Mouse (Mus musculus): ENCODE results near the gene Mesp1. TPM values are rescaled to one million over a fixed set of nuclear protein-coding genes. Genes with fewer than 3 reads are reported as not detected.

Mesp1 gene
- total and polyA plus RNA-seq, 3 experiments = not detected

GRCm38 (mm10) chr7:79803887-79804286 is 10.3 kb upstream of the Mesp1 start:
- Histone ChIP-seq H3K27me3 (replicated peaks) (peaks cover 7% of the 10 kb centered on the region), H3K9ac (ENCODE audit: insufficient read depth, low read depth) (no peak overlapping the region), H3K79me2 (replicated peaks; ENCODE audit: control insufficient read depth, extremely low read depth, insufficient read depth, poor library complexity, severe bottlenecking) (no peaks in the 10 kb centered on the region), H3K27ac (ENCODE audit: insufficient read depth, low read depth) (no peak overlapping the region), H3K4me1 (ENCODE audit: control insufficient read depth in 1 of 2, insufficient read depth in 2 of 2) (no peaks in the 10 kb centered on the region), H3K36me3 (replicated peaks in 1 of 2; ENCODE audit: control insufficient read depth in 1 of 2, insufficient read depth in 1 of 2, low read length in 1 of 2) (no peaks in the 10 kb centered on the region), H3K4me3 (replicated peaks in 1 of 3; ENCODE audit: low read depth in 2 of 3, low read length in 2 of 3, poor library complexity in 1 of 3) (no peak overlapping the region), H3K4me2 (ENCODE audit: insufficient read depth, low read depth, poor library complexity, severe bottlenecking) (no peak overlapping the region), H3K9me3 (replicated peaks; ENCODE audit: low read length) (no peaks in the 10 kb centered on the region)
- dilution Hi-C loops (cut with MboI; ENCODE audit: extremely low pct_ligation_motif_present, extremely low pct_unique_long_range_greater_than_20kb, low sequenced_read_pairs) (no loop called here), in situ Hi-C loops (cut with MboI; ENCODE audit: low pct_ligation_motif_present, low pct_unique_long_range_greater_than_20kb, low sequenced_read_pairs) (no loop called here)
- TF ChIP-seq MXI1 (IDR thresholded peaks at IDR 0.05; ENCODE audit: low read depth, low read length) = no peak
- no peak for TF ChIP-seq CTCF (conservative IDR thresholded peaks at IDR 0.05 in 1 of 2, IDR thresholded peaks at IDR 0.05 in 1 of 2; ENCODE audit: low read depth in 2 of 2, low read length in 2 of 2)
- TF ChIP-seq ELF1 (IDR thresholded peaks at IDR 0.05; ENCODE audit: low read depth, low read length) = no peak
- no peak for TF ChIP-seq PAX5 (IDR thresholded peaks at IDR 0.05; ENCODE audit: low read length)
- TF ChIP-seq POLR2A (IDR thresholded peaks at IDR 0.05; ENCODE audit: low read depth, low read length) = no peak
- TF ChIP-seq JUND (conservative IDR thresholded peaks at IDR 0.05; ENCODE audit: low read depth, low read length) = no peak
- no peak for TF ChIP-seq RCOR1 (conservative IDR thresholded peaks at IDR 0.05; ENCODE audit: low read depth, low read length)
- TF ChIP-seq ETS1 (conservative IDR thresholded peaks at IDR 0.05; ENCODE audit: low read depth, low read length) = no peak
- no peak for TF ChIP-seq KAT2A (IDR thresholded peaks at IDR 0.05; ENCODE audit: insufficient replicate concordance, low read length)
- TF ChIP-seq EP300 (IDR thresholded peaks at IDR 0.05; ENCODE audit: low read length) = no peak
- no peak for TF ChIP-seq HCFC1 (IDR thresholded peaks at IDR 0.05; ENCODE audit: low read depth, low read length)
- TF ChIP-seq IRF4 (IDR thresholded peaks at IDR 0.05; ENCODE audit: low read depth, low read length) = no peak
- no peak for TF ChIP-seq CHD1 (IDR thresholded peaks at IDR 0.05; ENCODE audit: low read depth, low read length)
- TF ChIP-seq SMC3 (IDR thresholded peaks at IDR 0.05; ENCODE audit: low read depth, low read length) = no peak
- no peak for TF ChIP-seq E2F4 (IDR thresholded peaks at IDR 0.05; ENCODE audit: insufficient replicate concordance, low read depth, low read length)
- DNase-seq (ENCODE audit: extremely low read depth) = no peak

DNA sequence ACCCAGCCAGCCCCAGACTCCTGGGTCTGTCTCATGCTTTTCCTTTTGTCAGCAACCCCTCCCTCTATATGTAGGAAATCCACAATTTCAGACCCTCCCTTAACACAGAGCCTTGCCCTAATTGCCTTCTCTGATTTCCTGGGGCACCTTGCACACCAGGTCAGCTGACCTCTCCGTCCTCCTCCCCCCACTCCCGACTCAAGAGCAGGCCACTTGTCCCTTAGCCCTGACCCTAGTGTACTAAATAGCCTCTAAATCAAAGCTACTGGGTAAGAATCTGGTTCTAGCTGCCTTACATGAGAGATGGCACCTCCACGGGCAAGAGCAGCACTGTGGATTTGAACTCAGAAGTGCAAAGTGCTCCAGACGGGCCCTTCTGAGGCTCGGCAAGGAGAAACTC is 8.4 kb upstream of the Mesp1 start:
- no peak for DNase-seq (ENCODE audit: extremely low read depth)
- Histone ChIP-seq H3K36me3 (replicated peaks in 1 of 2; ENCODE audit: control insufficient read depth in 1 of 2, insufficient read depth in 1 of 2, low read length in 1 of 2) (no peaks in the 10 kb centered on the region), H3K27ac (ENCODE audit: insufficient read depth, low read depth) (no peak overlapping the region), H3K9me3 (replicated peaks; ENCODE audit: low read length) (no peaks in the 10 kb centered on the region), H3K9ac (ENCODE audit: insufficient read depth, low read depth) (no peak overlapping the region), H3K79me2 (replicated peaks; ENCODE audit: control insufficient read depth, extremely low read depth, insufficient read depth, poor library complexity, severe bottlenecking) (no peaks in the 10 kb centered on the region), H3K4me3 (replicated peaks in 1 of 3; ENCODE audit: low read depth in 2 of 3, low read length in 2 of 3, poor library complexity in 1 of 3) (no peak overlapping the region), H3K27me3 (replicated peaks) (peaks cover 5% of the 10 kb centered on the region), H3K4me1 (ENCODE audit: control insufficient read depth in 1 of 2, insufficient read depth in 2 of 2) (peaks cover 2 to 4% of the 10 kb centered on the region in 2 experiments; a peak in 1 of 4 replicates), H3K4me2 (ENCODE audit: insufficient read depth, low read depth, poor library complexity, severe bottlenecking) (no peak overlapping the region)
- in situ Hi-C loops (cut with MboI; ENCODE audit: low pct_ligation_motif_present, low pct_unique_long_range_greater_than_20kb, low sequenced_read_pairs) = no loop called here
- dilution Hi-C loops (cut with MboI; ENCODE audit: extremely low pct_ligation_motif_present, extremely low pct_unique_long_range_greater_than_20kb, low sequenced_read_pairs) = no loop called here
- no peak for TF ChIP-seq MAZ (IDR thresholded peaks at IDR 0.05; ENCODE audit: low read depth, low read length)
- TF ChIP-seq NELFE (IDR thresholded peaks at IDR 0.05; ENCODE audit: low read depth, low read length) = no peak
- no peak for TF ChIP-seq MAFK (IDR thresholded peaks at IDR 0.05; ENCODE audit: insufficient replicate concordance, low read length)
- no peak for TF ChIP-seq EP300 (IDR thresholded peaks at IDR 0.05; ENCODE audit: low read length)
- no peak for TF ChIP-seq RCOR1 (conservative IDR thresholded peaks at IDR 0.05; ENCODE audit: low read depth, low read length)
